Mouse (Mus musculus) frontal cortex, postnatal 14 days (tissue): Measurements from ENCODE around the gene Myl4.
"Not testable (repeated sequence)": the region's sequence is repeated elsewhere in the genome, so short reads cannot be mapped to it uniquely, and the experiment has no call there.

Experiments used
- DNase-seq, 2 experiments: peaks; one replicate each; pipeline ENCODE4 v3.0.0; 2022; ENCODE audit warnings: low spot score in 2 of 2

Gene Myl4

DNA sequence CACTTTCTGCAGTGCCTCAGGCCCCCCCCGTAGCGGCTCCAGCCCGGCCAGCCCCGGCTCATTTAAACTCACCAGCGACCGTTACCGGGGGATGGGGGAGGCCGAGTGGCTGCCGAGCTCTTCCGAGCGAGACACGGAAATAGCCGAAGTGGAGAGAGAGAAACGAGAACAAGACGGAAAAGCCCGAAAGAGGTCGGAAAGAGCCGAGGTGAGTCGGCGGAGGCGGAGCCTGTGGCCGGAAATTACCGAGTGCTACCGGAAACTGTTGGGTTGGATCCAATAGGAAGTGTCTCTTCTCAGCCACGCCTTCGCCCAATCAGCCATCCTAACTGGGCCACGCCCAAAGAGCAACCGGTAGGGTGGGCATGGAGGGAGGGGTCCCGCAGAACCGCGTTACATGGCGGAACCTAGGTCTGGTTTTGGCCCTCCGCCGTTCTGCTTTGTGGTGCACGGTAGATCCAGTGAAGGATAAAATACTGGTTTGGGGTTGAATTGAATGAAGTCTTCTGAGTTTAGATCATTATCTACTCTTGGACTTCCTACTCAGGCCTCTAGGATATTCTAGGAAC, at the start of gene Myl4, which contains the start of gene Cdc27:
Gene Myl4, plus strand, starts transcription at position 258 of the 569 bp plus-strand sequence.
Gene Cdc27, minus strand, starts transcription at position 215 of the 569 bp plus-strand sequence.
- peak; percentile 99 to 100 for DNase-seq

GRCm38 (mm10) chr11:104508455-104508854, 42.0 kb upstream of the Myl4 start:
- no peak for DNase-seq

GRCm38 (mm10) chr11:104510606-104511005, 39.9 kb upstream of the Myl4 start:
- no peak for DNase-seq

DNA sequence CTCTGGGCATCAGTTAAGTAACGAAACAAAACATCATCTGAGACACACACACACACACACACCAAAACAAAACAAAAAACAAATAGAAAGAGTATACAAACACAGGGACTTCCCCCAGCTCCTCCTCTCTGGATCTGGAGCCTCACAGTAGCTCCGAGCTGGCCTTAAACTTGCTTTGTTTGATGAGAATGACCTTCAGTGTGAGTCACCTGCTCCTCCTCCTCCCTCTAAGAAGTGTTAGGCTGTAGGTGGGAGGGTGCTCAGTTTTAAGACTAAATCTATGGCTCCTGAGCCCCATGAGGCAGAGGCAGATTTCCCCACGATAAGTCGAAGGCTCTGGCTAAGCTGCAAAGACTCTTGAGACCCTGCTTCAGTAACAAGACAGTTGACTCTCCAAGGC, 38.0 kb upstream of the Myl4 start:
- no peak for DNase-seq

GRCm38 (mm10) chr11:104525935-104526334, 24.5 kb upstream of the Myl4 start:
- no peak for DNase-seq

DNA sequence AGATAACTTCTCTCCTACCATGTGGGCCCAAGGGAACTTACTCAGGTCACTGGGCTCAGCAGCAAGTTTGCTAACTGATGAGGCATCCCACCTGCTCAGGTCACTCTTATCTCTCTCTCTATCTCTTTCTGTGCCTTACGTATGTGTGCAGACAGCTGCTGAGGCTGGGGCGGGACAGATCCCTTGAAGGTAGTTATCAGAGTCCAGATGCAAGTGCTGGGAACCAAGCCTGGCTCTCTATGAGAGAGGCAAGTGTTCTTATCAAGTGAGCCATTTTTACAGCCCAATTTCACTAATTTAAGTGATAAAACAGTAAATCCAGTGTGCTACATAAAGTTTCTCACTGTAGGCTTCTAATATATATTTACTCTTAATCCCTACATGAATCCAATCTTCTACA, 13.6 kb upstream of the Myl4 start:
- DNase-seq: no peak

DNA sequence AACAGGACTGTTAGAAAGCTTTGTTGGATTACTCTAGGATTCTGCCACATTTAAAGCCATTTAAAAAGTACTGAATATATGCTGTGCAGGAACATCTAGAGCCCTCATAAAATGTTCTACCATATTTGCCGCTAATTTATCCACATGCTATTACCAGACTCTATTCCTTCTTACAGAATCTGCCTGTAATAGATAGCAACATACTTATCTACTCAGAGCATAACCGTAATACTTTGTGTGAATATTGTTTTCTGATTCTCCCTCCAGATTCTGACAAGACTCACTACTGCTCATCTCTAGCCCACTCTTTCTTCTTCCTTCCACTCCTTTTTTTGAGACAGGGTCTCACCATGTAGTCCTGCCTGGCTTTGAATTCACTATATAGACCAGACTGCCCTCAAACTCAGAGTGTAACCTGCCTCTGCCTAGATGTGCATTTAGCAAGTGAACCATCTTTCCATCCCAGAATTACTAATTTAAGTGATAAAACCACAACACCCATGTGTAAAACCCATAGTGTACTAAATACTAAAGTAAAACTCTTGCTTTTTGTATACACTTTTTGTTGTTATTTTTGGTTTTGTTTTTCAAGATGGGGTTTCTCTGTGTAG, 12.4 kb upstream of the Myl4 start:
- no peak for DNase-seq

- no peak for DNase-seq
These were observed 10.7 kb upstream of the Myl4 start for GRCm38 (mm10) chr11:104539811-104540210.

DNA sequence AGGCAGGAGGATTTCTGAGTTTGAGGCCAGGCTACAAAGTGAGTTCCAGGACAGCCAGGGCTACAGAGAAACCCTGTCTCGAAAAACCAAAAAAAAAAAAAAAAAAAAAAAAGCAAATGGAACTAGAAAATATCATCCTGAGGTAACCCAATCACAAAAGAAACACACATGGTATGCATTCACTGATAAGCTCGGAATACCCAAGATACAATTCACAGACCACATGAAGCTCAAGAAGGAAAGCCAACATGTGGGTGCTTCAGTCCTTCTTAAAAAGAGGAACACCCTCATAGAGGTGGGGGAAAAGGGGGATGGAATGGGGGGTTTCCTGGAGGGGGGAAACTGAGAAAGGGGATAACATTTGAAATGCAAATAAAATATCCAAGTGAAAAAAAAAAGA, 7.1 kb upstream of the Myl4 start:
- DNase-seq: not testable (repeated sequence)

GRCm38 (mm10) chr11:104544507-104544906, 6.0 kb upstream of the Myl4 start:
- DNase-seq: no peak

GRCm38 (mm10) chr11:104547502-104547901, 3.0 kb upstream of the Myl4 start:
- no peak for DNase-seq

DNA sequence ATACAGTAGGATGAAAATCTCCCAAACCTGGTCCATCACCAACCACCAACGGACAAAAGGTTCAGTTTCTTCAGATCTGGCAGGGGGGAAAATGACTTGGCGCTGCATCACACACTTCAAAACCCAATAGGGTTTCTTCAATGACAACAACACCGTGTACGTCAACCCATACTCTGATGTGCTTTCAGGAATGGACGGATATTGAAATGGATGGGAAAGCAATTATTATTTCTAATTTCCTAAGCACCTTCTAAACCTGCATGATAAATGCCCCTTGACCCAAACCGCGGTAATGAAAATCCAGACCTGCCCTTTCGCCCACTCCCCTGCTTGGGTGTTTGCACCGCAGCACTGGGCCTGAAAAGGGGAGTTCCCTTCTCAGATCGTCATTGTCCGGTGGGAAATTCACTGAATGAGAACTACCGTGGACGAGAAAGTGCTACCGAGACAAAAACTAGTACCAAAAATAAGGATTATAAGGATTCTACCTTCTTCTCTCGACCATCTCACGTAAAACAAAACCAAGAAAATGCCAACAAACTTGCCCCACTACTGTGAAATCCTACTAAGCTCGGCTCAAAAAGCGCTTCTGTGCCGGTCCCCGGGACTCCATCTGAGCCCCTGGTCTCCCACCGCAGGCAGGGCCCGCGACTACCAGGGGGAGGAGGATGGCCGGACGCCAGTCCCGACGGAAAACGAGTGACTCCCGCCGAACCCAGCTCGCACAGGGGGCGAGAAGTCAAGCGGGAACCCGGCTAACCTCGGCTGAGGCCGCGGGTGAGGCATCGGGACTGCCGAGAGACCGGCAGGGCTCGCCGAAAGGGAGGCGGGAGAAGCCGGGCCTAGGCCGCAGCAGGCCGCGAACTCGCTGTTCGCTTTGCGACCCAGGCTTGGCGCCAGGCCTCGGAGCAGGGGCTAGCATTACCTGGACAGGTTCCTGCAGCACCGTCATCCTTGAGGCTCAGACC, 741 bp upstream of the Myl4 start:
- no peak for DNase-seq

- DNase-seq: no peak
These were observed 7.6 kb downstream of the Myl4 start for GRCm38 (mm10) chr11:104558065-104558464.

DNA sequence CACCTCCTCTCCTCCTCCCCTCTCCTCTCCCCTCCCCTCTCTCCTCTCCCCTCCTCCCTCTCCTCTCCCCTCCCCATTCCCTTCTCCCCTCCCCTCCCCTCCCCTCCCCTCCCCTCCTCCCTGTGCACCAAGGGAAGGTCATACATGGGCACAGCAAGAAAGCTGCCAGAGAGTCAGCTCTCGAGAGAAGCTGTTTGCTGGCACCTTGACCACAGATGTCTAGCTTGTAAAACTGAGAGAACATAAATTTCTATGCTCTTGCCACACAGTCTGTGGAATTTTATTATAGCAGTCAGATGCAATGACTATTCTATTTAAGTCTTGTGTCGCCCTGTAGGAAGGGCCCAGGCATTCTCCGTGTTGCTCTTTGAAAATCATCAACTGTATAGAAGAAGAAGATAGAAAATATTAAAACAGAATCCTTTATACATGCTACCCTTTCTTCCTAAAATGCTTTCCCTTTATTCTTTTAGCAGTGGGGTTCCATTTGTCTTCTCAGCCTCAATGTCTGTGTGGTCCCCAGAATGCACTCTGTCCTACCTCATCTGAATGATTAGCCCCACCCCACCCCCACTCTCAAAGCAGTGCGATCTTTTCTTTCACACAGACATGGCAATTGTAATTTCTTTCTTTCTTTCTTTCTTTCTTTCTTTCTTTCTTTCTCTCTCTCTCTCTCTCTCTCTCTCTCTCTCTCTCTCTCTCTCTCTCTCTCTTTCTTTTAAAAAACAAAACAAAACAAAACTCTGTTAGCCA, 8.4 kb downstream of the Myl4 start:
- DNase-seq: no peak

GRCm38 (mm10) chr11:104560971-104561370, 10.5 kb downstream of the Myl4 start:
- DNase-seq: no peak

- DNase-seq: no peak
These were observed 13.0 kb downstream of the Myl4 start for GRCm38 (mm10) chr11:104563496-104563895.

GRCm38 (mm10) chr11:104565172-104565571, 14.7 kb downstream of the Myl4 start:
- DNase-seq: no peak

DNA sequence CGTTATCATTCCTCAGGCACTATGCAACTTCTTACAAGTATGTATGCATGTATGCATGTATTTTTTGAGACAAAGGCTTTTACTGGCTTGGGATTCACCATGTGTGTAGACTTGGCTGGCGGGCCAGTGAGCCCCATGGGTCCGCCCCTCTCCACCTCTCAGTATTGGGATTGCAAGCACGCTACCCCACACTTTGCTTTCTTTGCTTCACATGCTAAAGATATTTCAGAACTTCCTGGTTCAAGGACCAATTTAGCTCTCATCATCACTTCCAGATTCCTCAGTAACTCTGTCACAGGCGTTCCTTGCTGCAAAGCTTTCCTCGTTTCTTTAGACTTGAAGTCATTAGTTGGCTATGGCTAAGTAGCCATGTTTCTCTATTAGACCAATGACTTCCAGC, 15.6 kb downstream of the Myl4 start:
- DNase-seq: no peak

GRCm38 (mm10) chr11:104566796-104567195, 16.3 kb downstream of the Myl4 start:
- no peak for DNase-seq

- no peak for DNase-seq
These were observed 17.3 kb downstream of the Myl4 start for GRCm38 (mm10) chr11:104567736-104568135.

GRCm38 (mm10) chr11:104568326-104568725, 17.9 kb downstream of the Myl4 start:
- no peak for DNase-seq

- not testable (repeated sequence) for DNase-seq
These were observed 20.1 kb downstream of the Myl4 start for GRCm38 (mm10) chr11:104570515-104570914.
